Mouse (Mus musculus): Measurements from ENCODE around the gene Nrarp.

Gene Nrarp

GRCm38 (mm10) chr2:25175690-25176078 lies 4.9 kb upstream of the Nrarp start:
- DNase-seq = no peak

- peak; percentile 60 for DNase-seq
Observed at GRCm38 (mm10) chr2:25176573-25176972, 4.0 kb upstream of the Nrarp start.

GRCm38 (mm10) chr2:25177076-25177475 lies 3.5 kb upstream of the Nrarp start:
- DNase-seq = no peak

GRCm38 (mm10) chr2:25177685-25178084 lies 2.9 kb upstream of the Nrarp start:
- DNase-seq = peak; percentile 59

GRCm38 (mm10) chr2:25178285-25178972 lies 2.1 kb upstream of the Nrarp start:
- no peak for DNase-seq

- DNase-seq = no peak
Observed at GRCm38 (mm10) chr2:25179566-25180217, 866 bp upstream of the Nrarp start.

GRCm38 (mm10) chr2:25180973-25181890 lies 674 bp downstream of the Nrarp start:
- DNase-seq = no peak

GRCm38 (mm10) chr2:25181891-25182397 lies 1.4 kb downstream of the Nrarp start:
- DNase-seq = no peak

GRCm38 (mm10) chr2:25182664-25183063 lies 2.1 kb downstream of the Nrarp start:
- no peak for DNase-seq

- no peak for DNase-seq
Observed at GRCm38 (mm10) chr2:25183336-25183735, 2.8 kb downstream of the Nrarp start.

- no peak for DNase-seq
Observed at GRCm38 (mm10) chr2:25184496-25184895, 3.9 kb downstream of the Nrarp start.

- DNase-seq = no peak
Observed at GRCm38 (mm10) chr2:25185625-25186574, 5.3 kb downstream of the Nrarp start.

GRCm38 (mm10) chr2:25186575-25186930 lies 6.0 kb downstream of the Nrarp start:
- no peak for DNase-seq

GRCm38 (mm10) chr2:25187841-25188240 lies 7.3 kb downstream of the Nrarp start:
- DNase-seq = no peak

- peak; percentile 93 for DNase-seq
Observed at GRCm38 (mm10) chr2:25193330-25193770, 12.8 kb downstream of the Nrarp start.

GRCm38 (mm10) chr2:25194006-25194405 lies 13.4 kb downstream of the Nrarp start:
- DNase-seq = no peak

- no peak for DNase-seq
Observed at GRCm38 (mm10) chr2:25194486-25195171, 14.1 kb downstream of the Nrarp start.

GRCm38 (mm10) chr2:25195211-25196156 lies 14.9 kb downstream of the Nrarp start:
- DNase-seq = peak; percentile 86

GRCm38 (mm10) chr2:25196172-25196954 lies 15.8 kb downstream of the Nrarp start, which contains the start of gene Tor4a:
Gene Tor4a (minus strand): TSS chr2:25196886.
- DNase-seq = peak; percentile 92
